Mouse (Mus musculus) heart, adult 18-20 months (tissue): ENCODE results near the gene Gja4. TPM values are rescaled to one million over a fixed set of nuclear protein-coding genes. Genes with fewer than 3 reads are reported as not detected.

Source experiments
- total RNA-seq, 2 experiments: library from RNA; stranded (reverse); gene quantifications; 2 replicates each; pipeline ENCODE4 v1.2.3; 2021

Gene Gja4
- total RNA-seq, 2 experiments from 2014 or later, result 7.2 to 7.8 TPM

Other genes with a start within 250 kb of the Gja4 start
- 10 to 100 TPM in 1 of 2 experiments, 1 to 10 TPM in 1; 9.5 to 12.7 TPM for gene Zmym6, start 236.7 kb downstream of the Gja4 start, total RNA-seq
- 1 to 10 TPM; 1.7 to 2.3 TPM for gene Tmem35b, start 190.3 kb downstream of the Gja4 start, total RNA-seq
- under 1 TPM; 0.05 to 0.17 TPM for gene Dlgap3, start 144.8 kb downstream of the Gja4 start, total RNA-seq
- gene Smim12, start 70.3 kb downstream of the Gja4 start, total RNA-seq, result 10 to 100 TPM; 54.9 to 61.9 TPM
- under 1 TPM; 0.15 to 0.23 TPM for gene Gjb3, start 16.8 kb upstream of the Gja4 start, total RNA-seq
- not detected for gene Gjb4, start 40.0 kb upstream of the Gja4 start, total RNA-seq
- gene Gjb5, start 44.1 kb upstream of the Gja4 start, total RNA-seq, result under 1 TPM; 0.40 to 0.49 TPM